Mouse (Mus musculus) G1E (cell line): Measurements from ENCODE around the gene Ablim1.

Experiments used
- CTCF ChIP-seq: IDR thresholded peaks from 2 replicates; pipeline ENCODE4 v1.5.1; 2012; ENCODE audit warnings: low read depth, low read length, inconsistent platforms, mixed read lengths
- GATA1 ChIP-seq: IDR thresholded peaks from 2 replicates; pipeline ENCODE4 v1.6.1; 2012; ENCODE audit warnings: borderline replicate concordance, low read length, inconsistent platforms, mixed read lengths

DNA sequence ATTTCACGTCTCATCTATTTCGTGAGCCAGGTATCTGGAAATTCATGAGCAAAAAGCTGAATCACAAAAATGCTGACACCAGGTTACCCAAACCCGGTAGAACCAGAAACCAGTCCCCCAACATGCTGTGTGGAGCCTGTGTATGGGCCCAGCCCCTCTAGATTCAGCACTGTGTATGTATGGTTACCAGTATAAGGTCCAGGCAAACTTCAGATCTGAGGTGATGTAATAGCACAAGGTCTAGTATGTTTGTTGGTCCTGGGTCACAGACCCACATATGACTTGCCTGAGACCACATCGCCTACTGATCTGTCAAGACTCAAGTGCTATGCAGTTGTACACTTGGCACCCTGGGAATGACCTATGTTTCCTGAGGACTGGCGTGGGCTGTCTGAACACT is 143.8 kb downstream of the Ablim1 start:
- TF ChIP-seq CTCF (no peak), GATA1 (no peak)
